Mouse (Mus musculus): ENCODE measurements around the gene Olfr193.
"Not testable (repeated sequence)": the region's sequence is repeated elsewhere in the genome, so short reads cannot be mapped to it uniquely, and the experiment has no call there.

The Olfr193 gene

DNA sequence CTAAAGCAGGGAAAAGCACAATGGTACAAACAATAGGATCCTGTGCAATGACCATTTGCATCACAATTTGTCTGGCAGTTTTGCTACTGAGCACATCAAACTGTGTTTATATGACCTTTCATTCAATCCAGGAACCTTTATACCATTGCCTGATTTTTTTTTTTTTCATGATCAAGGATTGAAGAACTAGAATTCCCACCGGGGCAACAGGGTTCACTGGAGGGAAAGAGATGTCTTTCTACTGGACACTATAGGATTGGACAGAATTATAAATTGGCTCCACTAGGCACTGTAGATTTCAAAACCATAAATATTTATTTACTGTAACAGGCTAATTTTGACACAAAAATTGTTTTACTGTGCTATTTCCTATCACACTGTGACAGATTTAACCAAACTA lies at the start of gene Olfr193:
Gene Olfr193 (minus strand): TSS at position 101 of the 400 bp plus-strand sequence.
- DNase-seq = no peak

DNA sequence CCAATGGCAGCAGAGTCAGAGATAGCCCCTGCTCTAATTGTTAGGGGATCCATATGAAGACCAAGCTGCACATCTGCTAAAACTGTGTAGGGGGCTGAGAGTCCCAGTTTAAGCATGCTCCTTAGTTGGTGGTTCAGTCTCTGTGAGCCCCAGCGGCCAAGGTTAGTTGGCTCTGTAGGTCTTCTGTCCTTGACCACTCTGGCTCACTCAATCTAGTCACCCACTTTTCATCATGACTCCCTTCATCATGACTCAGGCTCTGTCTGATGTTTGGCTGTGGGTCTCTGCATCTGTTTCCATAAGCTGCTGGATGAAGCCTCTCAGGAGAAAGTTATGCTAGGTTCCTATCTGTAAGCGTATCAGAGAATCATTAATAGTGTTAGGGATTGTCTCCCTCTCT lies 40.3 kb upstream of the Olfr193 start:
- no peak for DNase-seq

DNA sequence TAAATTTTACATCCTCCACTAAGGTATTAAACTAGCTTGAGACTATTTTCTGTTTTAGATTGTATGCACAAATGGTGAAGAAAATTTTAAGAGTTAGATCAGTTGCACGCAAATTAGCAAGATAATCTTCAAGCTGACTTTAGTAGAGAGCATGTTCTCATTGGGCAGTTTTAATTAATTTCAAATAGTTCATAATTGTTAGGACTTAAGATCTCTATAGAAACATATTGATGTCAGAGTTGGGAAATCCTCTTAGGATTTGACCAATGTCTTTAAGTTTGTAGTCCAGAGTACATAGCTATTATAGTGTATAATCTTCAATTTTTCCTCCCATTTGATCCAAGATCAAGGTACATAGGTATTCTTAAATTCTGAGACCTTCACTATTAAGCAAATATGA lies 35.1 kb upstream of the Olfr193 start, which contains the start of gene Olfr195:
Gene Olfr195 (plus strand): TSS at position 301 of the 400 bp plus-strand sequence.
- DNase-seq = no peak

DNA sequence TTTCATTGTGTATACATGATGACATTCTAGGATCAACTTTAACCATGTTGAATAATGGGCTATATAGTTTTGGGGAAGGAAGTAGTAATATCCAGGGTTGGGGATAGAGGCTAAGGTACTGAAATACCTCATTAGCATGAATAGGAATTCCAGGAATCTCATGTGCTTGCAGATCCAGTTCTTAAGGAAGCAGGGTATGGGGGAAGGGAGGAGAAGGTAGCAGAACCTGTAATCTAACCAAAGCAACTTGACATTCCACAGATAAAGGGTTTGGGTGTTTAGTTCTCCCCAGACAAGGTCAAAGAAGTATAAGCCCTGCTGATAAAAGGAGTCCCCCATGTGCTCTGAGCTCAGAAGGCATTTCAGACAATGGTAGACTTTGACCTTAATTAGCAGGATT lies 29.4 kb upstream of the Olfr193 start:
- no peak for DNase-seq

DNA sequence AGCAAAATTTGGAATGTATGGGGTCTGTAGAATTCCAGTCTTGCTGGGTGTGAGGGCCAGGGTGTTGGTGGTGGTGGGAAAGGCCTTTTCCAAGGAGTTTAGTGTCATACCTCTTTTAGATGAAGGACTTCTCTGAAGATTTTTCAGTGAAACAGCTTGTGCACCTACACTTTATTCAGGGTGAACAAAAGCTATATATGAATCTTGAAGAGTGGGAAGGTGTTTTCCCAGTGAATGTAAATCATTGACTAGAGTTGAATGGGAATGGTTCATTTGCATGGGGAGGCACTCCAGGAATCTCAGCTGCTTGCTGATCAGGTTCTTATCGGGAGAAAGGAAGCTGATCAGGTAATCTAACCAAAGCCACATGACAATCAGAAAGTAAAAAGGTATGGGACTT lies 19.1 kb upstream of the Olfr193 start:
- no peak for DNase-seq

DNA sequence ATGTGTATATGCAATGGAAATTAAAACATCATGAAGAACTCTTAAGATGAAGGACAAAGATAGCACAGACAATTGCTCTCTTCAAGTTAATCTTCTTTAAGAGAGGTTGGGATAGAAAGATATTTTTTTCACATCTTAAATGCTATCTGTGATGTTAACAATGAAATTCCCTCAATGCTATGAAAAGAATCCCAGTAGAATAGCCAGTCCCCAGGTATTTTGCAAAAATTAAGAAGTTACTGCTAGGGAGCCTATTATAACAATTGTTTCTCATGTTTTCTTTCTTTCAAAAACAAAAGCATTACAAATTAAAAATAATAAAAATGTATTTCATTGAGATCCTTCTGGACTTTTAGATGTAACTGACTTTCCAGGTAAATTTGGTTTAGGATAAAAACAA lies 9.3 kb upstream of the Olfr193 start, which contains the start of gene Olfr194:
Gene Olfr194 (minus strand): TSS at position 101 of the 400 bp plus-strand sequence.
- no peak for DNase-seq

DNA sequence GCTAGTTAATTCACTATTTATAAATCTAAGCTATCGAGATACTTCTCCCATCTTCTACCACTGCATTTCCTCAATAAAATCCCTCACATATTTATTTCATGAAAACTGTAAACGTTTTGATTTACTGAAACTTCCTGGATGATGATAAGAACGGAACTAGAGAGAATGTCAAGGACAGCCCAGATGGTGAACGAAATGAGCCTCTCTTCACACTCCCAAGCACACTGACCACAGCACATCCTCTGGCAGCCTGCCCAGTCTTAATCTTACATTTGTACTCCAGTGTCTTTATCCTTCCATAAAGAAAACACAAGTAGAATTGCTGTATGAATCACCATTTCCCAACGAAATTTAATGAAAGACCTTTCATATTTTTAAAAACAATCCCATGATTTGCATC lies 3.2 kb downstream of the Olfr193 start:
- DNase-seq = not testable (repeated sequence)

DNA sequence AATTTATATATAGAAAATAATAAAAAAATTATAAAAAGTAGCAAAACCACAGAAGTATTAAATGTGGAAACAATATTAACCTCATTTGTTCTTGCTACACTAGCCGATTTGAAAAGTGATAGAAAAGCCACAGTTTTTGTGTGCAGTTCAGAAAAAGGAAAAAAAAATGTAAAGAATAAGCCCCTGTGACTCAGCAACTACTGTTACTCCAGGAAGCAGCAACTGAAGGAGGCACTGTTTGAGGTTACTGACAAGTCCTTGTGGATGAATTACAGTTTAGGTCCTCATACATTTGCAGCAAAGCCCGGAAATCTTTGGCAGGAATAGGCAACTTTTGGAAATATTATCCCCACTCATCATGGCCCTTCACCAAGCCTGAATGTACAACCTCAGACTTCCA lies 6.4 kb downstream of the Olfr193 start:
- no peak for DNase-seq

DNA sequence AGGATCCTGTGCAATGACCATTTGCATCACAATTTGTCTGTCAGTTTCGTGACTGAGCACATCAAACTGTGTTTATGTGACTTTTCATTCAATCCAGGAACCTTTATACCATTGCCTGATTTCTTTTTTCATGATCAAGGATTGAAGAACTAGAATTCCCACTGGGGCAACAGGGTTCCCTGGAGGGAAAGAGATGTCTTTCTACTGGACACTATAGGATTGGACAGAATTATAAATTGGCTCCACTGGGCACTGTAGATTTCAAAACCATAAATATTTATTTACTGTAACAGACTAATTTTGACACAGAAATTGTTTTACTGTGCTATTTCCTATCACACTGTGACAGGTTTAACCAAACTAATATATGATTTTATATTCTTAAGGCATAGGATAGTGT lies 22.0 kb downstream of the Olfr193 start, which contains the start of gene Olfr191:
Gene Olfr191 (minus strand): TSS at position 101 of the 400 bp plus-strand sequence.
- not testable (repeated sequence) for DNase-seq

DNA sequence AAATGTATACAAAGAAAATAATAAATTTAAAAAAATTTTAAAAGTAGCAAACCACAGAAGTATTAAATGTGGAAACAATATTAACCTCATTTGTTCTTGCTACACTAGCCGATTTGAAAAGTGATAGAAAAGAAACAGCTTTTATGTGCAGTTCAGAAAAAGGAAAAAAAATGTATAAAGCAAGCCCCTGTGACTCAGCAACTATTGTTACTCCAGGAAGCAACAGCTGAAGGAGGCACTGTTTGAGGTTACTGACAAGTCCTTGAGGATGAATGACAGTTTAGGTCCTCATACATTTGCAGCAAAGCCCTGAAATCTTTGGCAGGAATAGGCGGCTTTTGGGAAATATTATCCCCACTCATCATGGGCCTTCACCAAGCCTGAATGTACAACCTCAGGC lies 30.6 kb downstream of the Olfr193 start:
- DNase-seq = not testable (repeated sequence)

DNA sequence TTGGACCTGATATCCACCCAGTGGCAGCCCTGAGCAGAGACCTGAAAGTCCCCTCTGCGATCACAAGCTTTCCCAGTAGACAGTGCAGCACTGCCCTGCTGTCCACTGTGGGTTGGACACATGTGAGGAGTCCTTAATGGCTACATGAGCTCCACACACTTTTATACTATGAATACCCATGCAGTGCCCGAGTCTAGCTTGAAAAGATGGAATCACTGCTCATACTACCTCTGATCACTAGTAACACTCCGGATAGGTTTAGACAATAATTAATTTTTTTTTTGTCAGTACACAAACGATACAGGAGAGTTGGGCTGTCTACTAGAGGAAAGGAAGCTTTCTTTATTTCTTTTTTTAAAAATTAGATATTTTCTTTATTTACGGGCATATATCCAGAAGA lies 33.8 kb downstream of the Olfr193 start, which contains the start of gene Olfr190:
Gene Olfr190 (minus strand): TSS at position 101 of the 400 bp plus-strand sequence.
- no peak for DNase-seq

DNA sequence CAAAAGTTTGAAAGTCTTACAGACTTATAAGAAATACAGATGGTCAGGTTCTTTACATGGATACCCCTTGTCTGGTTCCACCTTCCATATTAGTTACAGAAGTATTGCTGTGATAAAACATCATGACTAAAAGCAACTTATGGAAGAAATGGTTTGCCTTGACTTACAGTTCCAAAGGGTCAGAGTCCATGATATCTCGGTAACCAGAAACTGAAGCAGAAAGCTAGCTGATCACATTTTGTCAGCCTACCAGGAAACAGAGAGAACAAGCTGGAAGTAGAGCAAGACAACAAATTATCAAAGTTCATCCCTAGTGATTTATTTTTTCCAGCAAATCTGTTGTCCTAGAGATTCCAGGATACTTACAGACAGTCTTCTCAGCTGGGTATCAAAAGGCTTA lies 38.2 kb downstream of the Olfr193 start:
- DNase-seq = no peak

DNA sequence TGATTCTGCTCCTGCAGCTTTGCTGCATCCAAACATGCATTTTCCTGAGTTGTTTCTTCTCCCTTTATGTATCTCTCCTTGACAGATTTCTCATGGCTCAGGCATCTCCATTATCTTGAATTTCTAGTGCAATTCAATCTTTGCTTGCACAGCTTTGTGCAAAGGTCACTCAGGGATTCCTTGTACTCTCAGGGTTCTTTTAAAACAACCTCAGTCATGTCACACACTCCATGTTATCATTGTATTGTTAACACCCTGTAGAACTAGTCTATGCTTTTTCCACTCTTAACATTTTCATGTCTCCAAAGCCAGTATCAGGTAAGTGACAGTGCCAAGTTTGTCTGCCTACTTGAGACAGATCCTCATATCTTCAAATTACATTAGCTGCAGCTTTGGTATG lies 39.9 kb downstream of the Olfr193 start:
- DNase-seq = no peak

DNA sequence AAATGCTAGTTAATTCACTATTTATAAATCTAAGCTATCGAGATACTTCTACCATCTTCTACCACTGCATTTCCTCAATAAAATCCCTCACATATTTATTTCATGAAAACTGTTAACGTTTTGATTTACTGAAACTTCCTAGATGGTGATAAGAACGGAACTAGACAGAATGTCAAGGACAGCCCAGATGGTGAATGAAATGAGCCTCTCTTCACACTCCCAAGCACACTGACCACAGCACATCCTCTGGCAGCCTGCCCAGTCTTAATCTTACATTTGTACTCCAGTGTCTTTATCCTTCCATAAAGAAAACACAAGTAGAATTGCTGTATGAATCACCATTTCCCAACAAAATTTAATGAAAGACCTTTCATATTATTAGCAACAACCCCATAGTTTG lies 49.3 kb downstream of the Olfr193 start:
- not testable (repeated sequence) for DNase-seq
